In genomic region chr1:94880553-94880952, GRCm38 (mm10) we compare ENCODE assay signal across 30 mouse cellular contexts.
"Had no signal": no experiment of that assay in that cellular context is flagged by ENCODE, and none has a peak within 500 bp of the region (broad histone marks: within the 10 kb centered on the region; RNA-seq: fewer than 3 reads in every experiment).

No protein-coding gene starts in this region.

- H3K9ac ChIP-seq: heart, embryonic 12.5 days; heart, embryonic 13.5 days; heart, embryonic 15.5 days; hindbrain, embryonic 12.5 days; hindbrain, embryonic 13.5 days; hindbrain, embryonic 14.5 days; hindbrain, embryonic 15.5 days; intestine, embryonic 15.5 days; kidney, embryonic 15.5 days had no signal

- H3K4me3 ChIP-seq: heart, embryonic 12.5 days; heart, embryonic 13.5 days; heart, embryonic 15.5 days; hindbrain, embryonic 10.5 days; hindbrain, embryonic 12.5 days; hindbrain, embryonic 13.5 days; hindbrain, embryonic 15.5 days; intestine, embryonic 15.5 days; kidney, embryonic 15.5 days; layer of hippocampus, adult 2 months; left cerebral cortex, adult 2 months had no signal

- H3K4me2 ChIP-seq: heart, embryonic 11.5 days; heart, embryonic 12.5 days; heart, embryonic 13.5 days; heart, embryonic 15.5 days; hindbrain, embryonic 12.5 days; hindbrain, embryonic 13.5 days; hindbrain, embryonic 14.5 days; hindbrain, embryonic 15.5 days; intestine, embryonic 15.5 days; kidney, embryonic 15.5 days had no signal

- H3K27ac ChIP-seq: heart, embryonic 13.5 days; heart, embryonic 15.5 days; hindbrain, embryonic 10.5 days; hindbrain, embryonic 12.5 days; hindbrain, embryonic 13.5 days; hindbrain, embryonic 14.5 days; hindbrain, embryonic 15.5 days; hindbrain, postnatal 0 days; intestine, embryonic 15.5 days; kidney, embryonic 15.5 days; kidney, postnatal 0 days; layer of hippocampus, adult 2 months; left cerebral cortex, adult 2 months had no signal

- H3K27me3 ChIP-seq: heart, embryonic 12.5 days; heart, embryonic 13.5 days; heart, embryonic 15.5 days; hindbrain, embryonic 12.5 days; hindbrain, embryonic 13.5 days; hindbrain, embryonic 15.5 days; intestine, embryonic 15.5 days; kidney, embryonic 15.5 days had no signal

- H3K9me3 ChIP-seq: heart, embryonic 12.5 days; heart, embryonic 13.5 days; heart, embryonic 15.5 days; hindbrain, embryonic 10.5 days; hindbrain, embryonic 12.5 days; hindbrain, embryonic 13.5 days; hindbrain, embryonic 15.5 days; intestine, embryonic 15.5 days; kidney, embryonic 15.5 days had no signal

- H3K36me3 ChIP-seq: heart, embryonic 12.5 days; heart, embryonic 13.5 days; heart, embryonic 15.5 days; hindbrain, embryonic 10.5 days; hindbrain, embryonic 12.5 days; hindbrain, embryonic 13.5 days; hindbrain, embryonic 15.5 days; intestine, embryonic 15.5 days; kidney, embryonic 15.5 days had no signal

- H3K4me1 ChIP-seq: heart, embryonic 12.5 days; heart, embryonic 13.5 days; heart, embryonic 15.5 days; hindbrain, embryonic 10.5 days; hindbrain, embryonic 12.5 days; hindbrain, embryonic 13.5 days; hindbrain, embryonic 15.5 days; intestine, embryonic 15.5 days; kidney, embryonic 15.5 days had no signal

- DNase-seq: heart, postnatal 10 days; heart, postnatal 14 days; heart, postnatal 36 days; heart, postnatal 4 days; kidney, adult 11 months; kidney, adult 18-20 months; kidney, adult 2 months; kidney, adult 8-10 months; kidney, adult 9 months; kidney, postnatal 10 days; kidney, postnatal 14 days; kidney, postnatal 25 days; kidney, postnatal 4 days; layer of hippocampus, adult 9-11 months; layer of hippocampus, postnatal 36 days had no signal
